Mouse (Mus musculus) heart, postnatal 25 days (tissue): ENCODE measurements around the gene Mlx. TPM values are rescaled to one million over a fixed set of nuclear protein-coding genes. Genes with fewer than 3 reads are reported as not detected.
A peak's percentile ranks its signal among the peaks of the same experiment; 100 is the strongest.

Experiments
- DNase-seq: peaks from one replicate; pipeline ENCODE4 v3.0.0; 2022; ENCODE audit warnings: low spot score
- intact Hi-C: fragments of 180-260 bp; cut with DNase I; formaldehyde crosslinking; loops from one replicate; pipeline ENCODE4 v1.15.1; 2025
- total RNA-seq, 2 experiments: library from RNA; stranded (reverse); gene quantifications; 2 replicates each; pipeline ENCODE4 v1.2.3; 2021

Gene Mlx
- 10 to 100 TPM; 19.1 to 21.4 TPM for total RNA-seq

- peak; percentile 85 for DNase-seq
- intact Hi-C loops = loop anchor here (5.0 kb wide), 1 partner anchor 165 kb away; the partner anchor contains the start of gene Vps25
Observed at GRCm38 (mm10) chr11:101086756-101087681, at the start of gene Mlx. Gene Mlx, plus strand, starts transcription at chr11:101087277.

- intact Hi-C loops = no loop called here
- no peak for DNase-seq
Observed at GRCm38 (mm10) chr11:101037795-101038194, 49.3 kb upstream of the Mlx start.

GRCm38 (mm10) chr11:101045826-101046225, 41.3 kb upstream of the Mlx start:
- intact Hi-C loops = no loop called here
- no peak for DNase-seq

- intact Hi-C loops = no loop called here
- DNase-seq = no peak
Observed at GRCm38 (mm10) chr11:101046440-101046839, 40.6 kb upstream of the Mlx start.

- intact Hi-C loops = no loop called here
- no peak for DNase-seq
Observed at GRCm38 (mm10) chr11:101047502-101047901, 39.6 kb upstream of the Mlx start.

DNA sequence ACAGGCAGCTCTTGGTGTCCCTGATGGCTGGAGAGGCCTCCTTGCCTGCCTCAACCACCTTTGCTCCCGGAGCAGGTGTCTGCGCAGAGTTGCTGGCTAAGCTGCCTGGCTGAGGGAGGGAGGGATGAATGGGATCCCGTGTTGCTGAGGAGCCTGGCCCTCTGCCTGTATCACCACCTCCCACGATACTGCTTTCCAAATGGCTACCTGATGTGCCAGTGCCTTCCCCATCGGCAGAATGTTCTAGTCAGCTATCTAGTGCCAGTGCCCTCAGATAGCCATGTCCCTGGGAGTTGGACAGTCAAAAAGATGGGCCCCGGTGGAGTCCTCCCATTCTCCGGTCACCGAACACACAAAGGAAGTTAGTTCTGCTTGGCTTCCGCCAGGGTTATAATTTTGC, 36.7 kb upstream of the Mlx start:
- no peak for DNase-seq
- intact Hi-C loops = no loop called here

- DNase-seq = no peak
- intact Hi-C loops = no loop called here
Observed at GRCm38 (mm10) chr11:101051051-101051493, 36.0 kb upstream of the Mlx start.

- intact Hi-C loops = no loop called here
- no peak for DNase-seq
Observed at GRCm38 (mm10) chr11:101051617-101052016, 35.5 kb upstream of the Mlx start.

- intact Hi-C loops = no loop called here
- DNase-seq = peak; percentile 67
Observed at GRCm38 (mm10) chr11:101052751-101053473, 34.2 kb upstream of the Mlx start.

- intact Hi-C loops = no loop called here
- no peak for DNase-seq
Observed at GRCm38 (mm10) chr11:101053974-101054373, 33.1 kb upstream of the Mlx start.

- intact Hi-C loops = no loop called here
- DNase-seq = no peak
Observed at GRCm38 (mm10) chr11:101055418-101055817, 31.7 kb upstream of the Mlx start.

- intact Hi-C loops = loop anchor here (2.0 kb wide), 2 partner anchors 74 to 164 kb away; no protein-coding TSS in a partner anchor
- peak; percentile 50 for DNase-seq
Observed at GRCm38 (mm10) chr11:101056885-101057284, 30.2 kb upstream of the Mlx start.

DNA sequence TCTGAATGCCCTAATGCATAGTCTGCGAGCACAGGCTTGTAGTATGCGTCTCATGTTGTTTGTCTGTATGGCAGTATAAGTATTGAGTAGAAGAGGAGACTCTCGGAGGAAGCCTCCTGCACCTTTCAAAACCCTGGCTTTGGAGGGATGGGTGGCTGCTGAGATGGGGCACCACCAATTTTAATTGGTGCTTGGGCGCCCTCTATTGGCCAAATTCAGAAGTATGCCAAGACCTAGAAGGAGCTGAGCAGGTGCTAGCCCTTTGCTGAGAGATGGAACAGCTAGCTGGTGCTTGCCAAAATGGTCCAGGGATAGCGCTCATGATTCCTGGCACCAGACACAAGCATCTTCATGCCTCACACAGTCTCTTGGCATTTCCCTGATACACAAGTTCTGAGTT, 29.2 kb upstream of the Mlx start:
- intact Hi-C loops = loop anchor here (2.0 kb wide), 3 partner anchors 75 to 165 kb away; no protein-coding TSS in a partner anchor

GRCm38 (mm10) chr11:101058726-101059125, 28.4 kb upstream of the Mlx start:
- peak; percentile 51 for DNase-seq
- intact Hi-C loops = loop anchor here (2.0 kb wide), 1 partner anchor 100 kb away; no protein-coding TSS in a partner anchor

More for the DNA sequence above, 29.2 kb upstream of the Mlx start:
- DNase-seq = peak; percentile 66

GRCm38 (mm10) chr11:101059473-101059872, 27.6 kb upstream of the Mlx start:
- DNase-seq = no peak
- intact Hi-C loops = loop anchor here (2.0 kb wide), 1 partner anchor 101 kb away; no protein-coding TSS in a partner anchor

GRCm38 (mm10) chr11:101060126-101060525, 27.0 kb upstream of the Mlx start:
- DNase-seq = peak; percentile 78
- intact Hi-C loops = loop anchor here (10.0 kb wide), 2 partner anchors 315 to 345 kb away; partner anchors contain the start of genes Hspb9 and Kat2a

- DNase-seq = no peak
Observed at GRCm38 (mm10) chr11:101061049-101061448, 26.0 kb upstream of the Mlx start.

GRCm38 (mm10) chr11:101062165-101062884, 24.8 kb upstream of the Mlx start:
- intact Hi-C loops = loop anchor here (10.0 kb wide), 2 partner anchors 318 to 348 kb away; partner anchors contain the start of genes Hspb9 and Kat2a
- DNase-seq = peak; percentile 74

More at GRCm38 (mm10) chr11:101061049-101061448, 26.0 kb upstream of the Mlx start:
- intact Hi-C loops = loop anchor here (10.0 kb wide), 2 partner anchors 316 to 346 kb away; partner anchors contain the start of genes Hspb9 and Kat2a

- no peak for DNase-seq
- intact Hi-C loops = loop anchor here (10.0 kb wide), 2 partner anchors 318 to 348 kb away; partner anchors contain the start of genes Hspb9 and Kat2a
Observed at GRCm38 (mm10) chr11:101062971-101063675, 24.0 kb upstream of the Mlx start.
